Mouse (Mus musculus) G1E (cell line): ENCODE measurements around the gene Dnah8.

Experiments
- CTCF ChIP-seq: IDR thresholded peaks from 2 replicates; pipeline ENCODE4 v1.5.1; 2012; ENCODE audit warnings: low read depth, low read length, inconsistent platforms, mixed read lengths
- POLR2AphosphoS5 ChIP-seq: IDR thresholded peaks from 2 replicates; pipeline ENCODE4 v1.6.1; 2012; ENCODE audit warnings: low read depth, low read length, inconsistent platforms; ENCODE audit not compliant: insufficient replicate concordance
- TAL1 ChIP-seq: conservative IDR thresholded peaks from 2 replicates; pipeline ENCODE4 v1.6.1; 2012; ENCODE audit warnings: low read depth, low read length, inconsistent platforms, mixed read lengths

DNA sequence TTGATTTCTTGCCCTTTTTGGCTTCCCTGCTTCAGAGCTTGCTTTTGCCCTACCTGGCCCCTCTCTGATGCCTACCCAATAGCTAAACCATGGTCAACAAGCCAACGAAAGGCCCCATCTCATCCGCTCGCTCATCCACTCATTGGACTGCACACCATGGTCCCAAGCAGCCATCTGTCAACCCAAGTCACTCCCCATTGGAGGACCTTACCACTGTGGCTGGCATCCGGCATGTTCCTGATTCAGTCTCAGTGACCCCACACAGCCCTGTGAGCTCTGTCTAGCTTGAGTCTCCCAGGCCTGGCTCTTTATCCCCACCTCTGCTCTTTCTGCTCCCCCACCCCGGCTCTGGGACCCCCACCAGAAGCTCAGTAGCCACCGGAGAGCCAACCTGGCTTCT is 129.0 kb downstream of the Dnah8 start:
- TF ChIP-seq TAL1: no peak
- no peak for TF ChIP-seq CTCF
- TF ChIP-seq POLR2AphosphoS5: no peak
